Comparison of ENCODE assay signal across 8 mouse cellular contexts in genomic region chr19:49539445-49540407, GRCm38 (mm10).
DNase-seq lines count a peak whose midpoint lies in the region; ATAC-seq and TF ChIP-seq lines count a peak whose summit lies in the region.

No protein-coding gene starts in this region.

- H3K27me3 ChIP-seq in limb, embryonic 12.5 days: no peaks in the 10 kb centered on the region
- no peaks in the 10 kb centered on the region for H3K27me3 ChIP-seq in stomach, postnatal 0 days (ENCODE audit: control insufficient read depth, insufficient read depth, low read length)
- no peaks in the 10 kb centered on the region for H3K27me3 ChIP-seq in thymus, adult 2 months (ENCODE audit: control insufficient read depth, insufficient read depth, low read length)

- H3K9me3 ChIP-seq in limb, embryonic 12.5 days: no peaks in the 10 kb centered on the region
- H3K9me3 ChIP-seq in stomach, postnatal 0 days (ENCODE audit: control insufficient read depth, low read length): no peaks in the 10 kb centered on the region

- TF ChIP-seq EP300 in stomach, postnatal 0 days (optimal IDR thresholded peaks at IDR 0.05): no peak

- no peak overlapping the region for H3K4me3 ChIP-seq in limb, embryonic 12.5 days (replicated peaks)
- no peak overlapping the region for H3K4me3 ChIP-seq in stomach, postnatal 0 days (ENCODE audit: low read depth, low read length)
- H3K4me3 ChIP-seq in thymus, adult 2 months (ENCODE audit: control insufficient read depth, insufficient read depth, low read length): no peak overlapping the region

- no peak overlapping the region for H3K27ac ChIP-seq in limb, embryonic 12.5 days
- H3K27ac ChIP-seq in stomach, postnatal 0 days (replicated peaks): no peak overlapping the region
- H3K27ac ChIP-seq in thymus, adult 2 months (ENCODE audit: control insufficient read depth, insufficient read depth, low read length): no peak overlapping the region

- peak; percentile 15 for DNase-seq in lung, postnatal 10 days
- DNase-seq in lung, adult 18-20 months: no peak
- DNase-seq in embryo, embryonic 9.5 days (ENCODE audit: extremely low spot score): peak; percentile 25
- peak; percentile 23 for DNase-seq in kidney, postnatal 10 days
- no peak for DNase-seq in stomach, postnatal 0 days (ENCODE audit: low spot score)
- DNase-seq in thymus, adult 2 months: no peak
- DNase-seq in ovary, adult 18-20 months (ENCODE audit: low spot score): no peak

- H3K4me2 ChIP-seq in limb, embryonic 12.5 days: no peak overlapping the region
- H3K4me2 ChIP-seq in stomach, postnatal 0 days (replicated peaks; ENCODE audit: low read depth): no peak overlapping the region

- no peaks in the 10 kb centered on the region for H3K4me1 ChIP-seq in limb, embryonic 12.5 days (replicated peaks)
- H3K4me1 ChIP-seq in stomach, postnatal 0 days (replicated peaks; ENCODE audit: control insufficient read depth, insufficient read depth): no peaks in the 10 kb centered on the region
- H3K4me1 ChIP-seq in thymus, adult 2 months (replicated peaks; ENCODE audit: control insufficient read depth, insufficient read depth, low read length): no peaks in the 10 kb centered on the region

- 0 out of 2 replicates have a peak, but pooled peaks have one; percentile 68 for ATAC-seq in limb, embryonic 12.5 days (ENCODE audit: insufficient number of reproducible peaks, insufficient read depth, low FRiP score, low TSS enrichment, low read depth)
- ATAC-seq in stomach, postnatal 0 days (ENCODE audit: low FRiP score, low TSS enrichment): no peak

- 60% methylated on average over 13 of the region's 13 CpGs for WGBS in limb, embryonic 12.5 days
- WGBS in stomach, postnatal 0 days: 65% methylated on average over 13 of the region's 13 CpGs
- 66% methylated on average over 13 of the region's 13 CpGs for WGBS in thymus, adult 2 months

- H3K9ac ChIP-seq in limb, embryonic 12.5 days (replicated peaks): no peak overlapping the region
- no peak overlapping the region for H3K9ac ChIP-seq in stomach, postnatal 0 days (ENCODE audit: low read length)

- no peak for TF ChIP-seq POLR2A in thymus, adult 2 months (IDR thresholded peaks at IDR 0.05; ENCODE audit: control insufficient read depth, extremely low read depth, insufficient read depth, low read length, poor library complexity)

- H3K36me3 ChIP-seq in limb, embryonic 12.5 days: no peaks in the 10 kb centered on the region
- H3K36me3 ChIP-seq in stomach, postnatal 0 days (ENCODE audit: control insufficient read depth, insufficient read depth, low read length): no peaks in the 10 kb centered on the region
- H3K36me3 ChIP-seq in thymus, adult 2 months (ENCODE audit: control insufficient read depth, insufficient read depth, low read length): no peaks in the 10 kb centered on the region

- TF ChIP-seq CTCF in stomach, postnatal 0 days (IDR thresholded peaks at IDR 0.05; ENCODE audit: low read depth): peak; percentile 68
- no peak for TF ChIP-seq CTCF in thymus, adult 2 months (IDR thresholded peaks at IDR 0.05; ENCODE audit: borderline replicate concordance, control insufficient read depth, extremely low read depth, insufficient read depth, low read length, poor library complexity)

Comparison
In these comparisons a context has a peak if more than half of its experiments do, and no peak if none do; other contexts are left out.
1. DNase-seq: peak in lung, postnatal 10 days (single experiment), embryo, embryonic 9.5 days (single experiment) and kidney, postnatal 10 days (single experiment); none in lung, adult 18-20 months (0 of 2), stomach, postnatal 0 days (single experiment), thymus, adult 2 months (single experiment) and ovary, adult 18-20 months (single experiment).